Mouse (Mus musculus) intestine, embryonic 16.5 days (tissue): Measurements from ENCODE around the gene Pkd2l1. TPM values are rescaled to one million over a fixed set of nuclear protein-coding genes. Genes with fewer than 3 reads are reported as not detected.

ENCODE experiments used
- ATAC-seq: fragments of 200-750 bp; cut with Nextera tagmentation; 2 replicates; pipeline ENCODE4 v1.8.0; 2017; ENCODE audit warnings: moderate TSS enrichment, moderate library complexity
- H3K27ac ChIP-seq: fragments of 300-500 bp; sonication (generic); 2 replicates; pipeline ENCODE4 v1.5.1; 2014; ENCODE audit warnings: mild to moderate bottlenecking, low read length
- H3K27me3 ChIP-seq: fragments of 300-500 bp; sonication (generic); replicated peaks from 2 replicates; pipeline ENCODE4 v1.6.1; 2014; ENCODE audit warnings: low read length, control low read depth, mixed read lengths; ENCODE audit not compliant: control insufficient read depth, insufficient read depth
- H3K36me3 ChIP-seq: fragments of 300-500 bp; sonication (generic); 2 replicates; pipeline ENCODE4 v1.6.1; 2014; ENCODE audit warnings: low read length, control low read depth; ENCODE audit not compliant: control insufficient read depth, insufficient read depth
- H3K4me1 ChIP-seq: fragments of 300-500 bp; sonication (generic); 2 replicates; pipeline ENCODE4 v1.6.1; 2014; ENCODE audit warnings: low read length, control low read depth, mixed read lengths; ENCODE audit not compliant: control insufficient read depth, insufficient read depth
- H3K4me2 ChIP-seq: fragments of 300-500 bp; sonication (generic); 2 replicates; pipeline ENCODE4 v1.6.1; 2014; ENCODE audit warnings: low read depth, low read length, control low read depth
- H3K4me3 ChIP-seq: fragments of 300-500 bp; sonication (generic); 2 replicates; pipeline ENCODE4 v1.5.1; 2014; ENCODE audit warnings: mild to moderate bottlenecking, low read length
- H3K9ac ChIP-seq: fragments of 300-500 bp; sonication (generic); 2 replicates; pipeline ENCODE4 v1.6.1; 2014; ENCODE audit warnings: low read depth, low read length
- H3K9me3 ChIP-seq: fragments of 300-500 bp; sonication (generic); 2 replicates; pipeline ENCODE4 v1.6.1; 2016; ENCODE audit warnings: low read length, control low read depth; ENCODE audit not compliant: control insufficient read depth
- WGBS: fragments of 180-500 bp; shearing (Covaris S2); extraction: QIAGEN DNeasy Blood & Tissue Kit; methylation state at CpG from one replicate; pipeline ENCODE4 v1.1.7; 2014; 5-methylcytosine and 5-hydroxymethylcytosine counted together
- polyA plus RNA-seq: library from polyadenylated mRNA; unstranded; fragments of >200 nt; fragmentation: Nextera tagmentation; extraction: Ambion mirVana; gene quantifications from 2 replicates; pipeline ENCODE4 v1.2.1, GENCODE M21; 2015

Pkd2l1 gene
- polyA plus RNA-seq, 1 experiment from 2014 or later = not detected

DNA sequence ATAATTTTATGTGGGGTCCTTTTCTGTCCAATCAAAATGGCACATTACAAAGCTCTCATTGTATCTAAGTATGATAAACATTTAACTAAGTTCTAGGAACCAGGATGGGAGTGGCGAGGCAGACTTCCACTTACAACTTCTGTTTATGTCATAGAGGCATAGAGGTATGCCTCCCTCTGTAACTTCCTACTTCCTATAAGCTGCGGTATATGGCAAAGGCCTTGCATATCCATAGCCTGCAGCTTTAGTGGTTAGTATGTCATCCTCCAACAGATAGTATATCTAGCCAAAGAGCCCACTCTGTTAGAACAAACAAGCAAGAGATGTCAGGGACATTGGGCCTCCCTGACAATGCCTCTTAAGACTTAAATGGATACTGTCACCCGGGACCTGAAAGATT is 15.5 kb downstream of the Pkd2l1 start:
- 81% methylated on average over 3 of the region's 3 CpGs for WGBS

GRCm38 (mm10) chr19:44174835-44175234 is 17.4 kb downstream of the Pkd2l1 start:
- H3K9me3 ChIP-seq = no peaks in the 10 kb centered on the region
- no peaks in the 10 kb centered on the region for H3K36me3 ChIP-seq
- no peak for ATAC-seq
- H3K9ac ChIP-seq = no peak overlapping the region
- H3K4me1 ChIP-seq = no peaks in the 10 kb centered on the region
- no peak overlapping the region for H3K4me2 ChIP-seq
- H3K27ac ChIP-seq = no peak overlapping the region
- 63% methylated on average over 8 of the region's 8 CpGs for WGBS
- no peak overlapping the region for H3K4me3 ChIP-seq
- no peaks in the 10 kb centered on the region for H3K27me3 ChIP-seq

More for the DNA sequence above, 15.5 kb downstream of the Pkd2l1 start:
- H3K36me3 ChIP-seq = no peaks in the 10 kb centered on the region
- no peak for ATAC-seq
- no peak overlapping the region for H3K9ac ChIP-seq
- H3K4me3 ChIP-seq = no peak overlapping the region
- H3K4me2 ChIP-seq = no peak overlapping the region
- H3K27ac ChIP-seq = no peak overlapping the region
- no peaks in the 10 kb centered on the region for H3K9me3 ChIP-seq
- H3K4me1 ChIP-seq = no peaks in the 10 kb centered on the region
- H3K27me3 ChIP-seq = no peaks in the 10 kb centered on the region

- Histone ChIP-seq H3K27me3 (no peaks in the 10 kb centered on the region), H3K9ac (no peak overlapping the region), H3K4me2 (no peak overlapping the region), H3K27ac (no peak overlapping the region), H3K9me3 (no peaks in the 10 kb centered on the region), H3K36me3 (no peaks in the 10 kb centered on the region), H3K4me3 (no peak overlapping the region), H3K4me1 (no peaks in the 10 kb centered on the region)
- ATAC-seq = no peak
- 11% methylated on average over 3 of the region's 3 CpGs for WGBS
These were observed 30.7 kb downstream of the Pkd2l1 start for GRCm38 (mm10) chr19:44161515-44161914.

GRCm38 (mm10) chr19:44159386-44159785 is 32.9 kb downstream of the Pkd2l1 start:
- no peaks in the 10 kb centered on the region for H3K9me3 ChIP-seq
- no peak overlapping the region for H3K9ac ChIP-seq
- H3K4me1 ChIP-seq = no peaks in the 10 kb centered on the region
- H3K4me3 ChIP-seq = no peak overlapping the region
- H3K4me2 ChIP-seq = no peak overlapping the region
- no peak for ATAC-seq
- H3K27me3 ChIP-seq = 0 out of 2 replicates have a peak, but pooled peaks cover 3% of the 10 kb centered on the region
- no peaks in the 10 kb centered on the region for H3K36me3 ChIP-seq
- WGBS = 82% methylated on average over 3 of the region's 3 CpGs
- H3K27ac ChIP-seq = no peak overlapping the region

DNA sequence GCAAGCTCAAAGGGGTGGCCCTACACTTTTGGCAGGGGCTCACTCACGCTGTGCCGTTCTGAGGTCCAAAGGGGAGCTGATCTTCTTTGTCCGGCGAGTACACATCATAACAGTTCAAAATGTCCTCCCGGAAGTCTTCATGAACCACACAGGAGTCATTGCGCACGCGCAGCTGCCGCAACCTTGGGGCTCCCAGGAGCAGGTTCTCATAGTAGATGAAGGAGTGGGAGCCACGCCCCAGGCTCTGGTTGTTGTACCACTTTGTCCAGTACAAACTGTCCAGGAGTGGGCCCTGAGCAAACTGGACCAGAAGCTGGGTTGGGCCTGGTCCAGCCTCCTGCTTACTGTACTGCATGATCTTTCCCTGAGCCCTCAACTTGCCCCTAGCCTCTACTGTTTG is 35.2 kb downstream of the Pkd2l1 start:
- no peaks in the 10 kb centered on the region for H3K9me3 ChIP-seq
- no peak overlapping the region for H3K4me2 ChIP-seq
- no peak overlapping the region for H3K9ac ChIP-seq
- H3K4me3 ChIP-seq = no peak overlapping the region
- no peak overlapping the region for H3K27ac ChIP-seq
- peaks cover 4% of the 10 kb centered on the region; the same call in 1 of the 2 replicates for H3K27me3 ChIP-seq
- no peaks in the 10 kb centered on the region for H3K4me1 ChIP-seq
- ATAC-seq = no peak
- WGBS = 94% methylated on average over 10 of the region's 10 CpGs
- no peaks in the 10 kb centered on the region for H3K36me3 ChIP-seq

- Histone ChIP-seq H3K4me3 (no peak overlapping the region), H3K4me1 (no peaks in the 10 kb centered on the region), H3K27me3 (peaks cover 4% of the 10 kb centered on the region; the same call in 1 of the 2 replicates), H3K9ac (no peak overlapping the region), H3K27ac (no peak overlapping the region), H3K9me3 (no peaks in the 10 kb centered on the region), H3K36me3 (no peaks in the 10 kb centered on the region), H3K4me2 (no peak overlapping the region)
- WGBS = 74% methylated on average over 5 of the region's 5 CpGs
- ATAC-seq = no peak
These were observed 38.5 kb downstream of the Pkd2l1 start for GRCm38 (mm10) chr19:44153781-44154180.

DNA sequence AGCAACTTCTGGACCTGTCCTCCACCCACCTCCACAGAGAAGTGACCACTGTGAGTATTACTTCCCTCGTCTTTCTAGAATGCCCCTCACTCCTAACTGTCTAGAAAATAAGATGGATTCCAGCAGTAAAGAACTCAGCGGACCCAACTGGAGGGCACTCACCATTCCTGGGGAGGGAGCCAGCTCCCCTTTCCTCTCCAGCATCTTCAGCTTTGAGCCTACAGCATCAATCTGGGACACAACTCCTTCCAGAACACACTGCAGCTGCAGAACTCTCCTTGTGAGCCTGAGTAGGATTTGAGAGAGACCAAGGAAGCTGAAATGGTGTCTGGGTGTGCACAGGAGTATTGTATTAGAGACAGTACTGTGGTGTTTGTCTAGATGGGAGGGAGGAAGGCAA is 43.3 kb downstream of the Pkd2l1 start:
- 65% methylated on average over 2 of the region's 2 CpGs for WGBS

DNA sequence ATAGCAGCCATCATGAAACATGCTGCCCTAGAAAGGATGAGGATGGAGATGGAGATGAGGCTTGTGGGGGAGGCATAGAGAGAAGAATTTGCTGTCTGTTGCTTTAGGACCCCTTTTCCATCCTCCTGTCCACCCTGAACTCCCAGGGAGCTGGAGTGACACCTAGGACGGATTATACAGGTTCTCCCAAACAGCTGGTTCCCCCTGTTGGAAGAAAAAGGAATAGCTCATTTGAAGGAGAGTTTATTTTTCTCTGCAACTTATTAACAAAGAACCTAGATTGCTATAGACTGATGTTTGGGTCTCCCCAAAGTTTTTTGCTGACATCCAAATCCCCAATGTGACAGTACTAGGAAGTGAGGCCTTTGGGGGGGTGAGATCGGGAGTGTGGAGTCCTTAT is 43.9 kb downstream of the Pkd2l1 start:
- no peak overlapping the region for H3K9ac ChIP-seq
- no peak overlapping the region for H3K4me3 ChIP-seq
- H3K27me3 ChIP-seq = no peaks in the 10 kb centered on the region; the same call in 1 of the 2 replicates
- WGBS = 36% methylated on average over 2 of the region's 2 CpGs
- H3K4me1 ChIP-seq = peaks cover 7% of the 10 kb centered on the region
- no peak for ATAC-seq
- H3K27ac ChIP-seq = no peak overlapping the region
- no peaks in the 10 kb centered on the region for H3K36me3 ChIP-seq
- H3K4me2 ChIP-seq = no peak overlapping the region
- no peaks in the 10 kb centered on the region for H3K9me3 ChIP-seq

More for the DNA sequence above, 43.3 kb downstream of the Pkd2l1 start:
- Histone ChIP-seq H3K9me3 (no peaks in the 10 kb centered on the region), H3K4me1 (peaks cover 7% of the 10 kb centered on the region), H3K4me2 (no peak overlapping the region), H3K4me3 (no peak overlapping the region), H3K27me3 (no peaks in the 10 kb centered on the region; the same call in 1 of the 2 replicates), H3K36me3 (no peaks in the 10 kb centered on the region), H3K27ac (no peak overlapping the region), H3K9ac (no peak overlapping the region)
- no peak for ATAC-seq

DNA sequence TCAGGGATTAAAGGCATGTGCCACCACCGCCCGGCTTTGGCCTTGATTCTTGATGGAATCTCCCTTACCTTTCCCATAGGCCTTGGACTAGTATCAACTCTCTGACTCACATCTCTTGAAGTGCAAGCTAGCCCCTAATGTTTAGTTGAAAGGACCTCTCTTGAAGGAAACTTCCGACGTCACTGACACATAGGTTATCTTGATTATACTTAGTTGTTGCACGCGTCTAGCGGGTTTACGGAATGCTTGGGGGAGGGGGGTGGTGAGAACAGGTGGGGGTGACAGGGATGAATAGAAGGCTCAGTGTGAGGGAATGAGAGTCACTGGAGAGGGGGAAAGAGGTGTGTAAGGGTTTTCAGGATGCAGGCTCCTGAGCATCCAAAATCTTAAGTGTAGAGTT is 45.3 kb downstream of the Pkd2l1 start:
- Histone ChIP-seq H3K9me3 (no peaks in the 10 kb centered on the region), H3K27ac (no peak overlapping the region), H3K9ac (no peak overlapping the region), H3K4me2 (no peak overlapping the region), H3K27me3 (no peaks in the 10 kb centered on the region; the same call in 1 of the 2 replicates), H3K4me3 (no peak overlapping the region), H3K36me3 (peaks cover 6% of the 10 kb centered on the region; the same call in 1 of the 2 replicates), H3K4me1 (peaks cover 7% of the 10 kb centered on the region)
- WGBS = 92% methylated on average over 8 of the region's 8 CpGs
- ATAC-seq = no peak

- Histone ChIP-seq H3K27me3 (no peaks in the 10 kb centered on the region), H3K4me3 (peak overlapping the region; percentile 70), H3K4me1 (peaks cover 7% of the 10 kb centered on the region), H3K9me3 (no peaks in the 10 kb centered on the region), H3K4me2 (peak overlapping the region; percentile 80), H3K9ac (peak overlapping the region; percentile 75; the same call in 1 of the 2 replicates), H3K36me3 (peaks cover 6% of the 10 kb centered on the region; the same call in 1 of the 2 replicates), H3K27ac (no peak overlapping the region)
- 57% methylated on average over 9 of the region's 9 CpGs for WGBS
- ATAC-seq = no peak
These were observed 45.7 kb downstream of the Pkd2l1 start for GRCm38 (mm10) chr19:44146568-44146879.
